Mouse (Mus musculus) MEL (cell line): Measurements from ENCODE around the gene Gm5127.

Experiments used
- CTCF ChIP-seq, 3 experiments: IDR thresholded peaks in 2 of 3; conservative IDR thresholded peaks in 1 of 3; 2 replicates each; pipeline ENCODE4 v1.5.1; 2011 to 2012; ENCODE audit warnings: low read length in 3 of 3, low read depth in 2 of 3, mild to moderate bottlenecking in 2 of 3, improper control_type of control experiment in 1 of 3, inconsistent platforms in 1 of 3, mixed read lengths in 1 of 3, moderate library complexity in 1 of 3; ENCODE audit not compliant: control insufficient read depth in 1 of 3, insufficient read depth in 1 of 3, poor library complexity in 1 of 3, severe bottlenecking in 1 of 3
- EP300 ChIP-seq, 2 experiments: IDR thresholded peaks; 2 replicates each; pipeline ENCODE4 v1.6.1; 2011; ENCODE audit warnings: improper control_type of control experiment in 2 of 2, low read length in 2 of 2, low read depth in 1 of 2, mild to moderate bottlenecking in 1 of 2
- USF2 ChIP-seq, 2 experiments: IDR thresholded peaks; 2 replicates each; pipeline ENCODE4 v1.6.1; 2011 to 2012; ENCODE audit warnings: improper control_type of control experiment in 2 of 2, low read length in 2 of 2, borderline replicate concordance in 1 of 2, inconsistent platforms in 1 of 2, low read depth in 1 of 2, mild to moderate bottlenecking in 1 of 2; ENCODE audit not compliant: insufficient read depth in 1 of 2

DNA sequence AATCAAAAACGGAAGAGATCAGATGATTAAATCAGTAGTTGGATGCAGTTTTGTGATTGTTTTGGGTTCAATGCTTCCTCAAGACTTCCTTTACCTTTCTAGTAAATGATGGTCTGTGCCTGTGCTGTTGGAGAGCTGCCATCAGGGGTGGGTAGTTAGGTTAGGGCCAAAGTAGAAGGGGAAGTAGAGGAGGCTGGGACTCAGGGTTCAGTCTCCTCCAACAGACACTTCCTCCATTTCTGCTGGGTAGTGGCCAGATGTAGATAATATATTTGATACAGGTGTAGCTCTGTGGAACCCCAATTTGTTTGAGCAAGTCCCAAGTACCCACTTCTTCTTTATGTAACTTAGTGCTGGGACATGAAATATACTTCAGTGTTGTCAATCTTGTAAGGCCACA lies 12.9 kb downstream of the Gm5127 start:
- no peak for TF ChIP-seq USF2 (IDR thresholded peaks at IDR 0.05; ENCODE audit: borderline replicate concordance in 1 of 2, insufficient read depth in 1 of 2, low read depth in 1 of 2, low read length in 2 of 2)
- peak; percentile 53 to 60 for TF ChIP-seq EP300 (IDR thresholded peaks at IDR 0.05; ENCODE audit: low read depth in 1 of 2, low read length in 2 of 2)
- TF ChIP-seq CTCF (IDR thresholded peaks at IDR 0.05 in 2 of 3, conservative IDR thresholded peaks at IDR 0.05 in 1 of 3; ENCODE audit: control insufficient read depth in 1 of 3, insufficient read depth in 1 of 3, low read depth in 2 of 3, low read length in 3 of 3, poor library complexity in 1 of 3, severe bottlenecking in 1 of 3): no peak
